Mouse (Mus musculus): Measurements from ENCODE around the gene Alpk1. TPM values are rescaled to one million over a fixed set of nuclear protein-coding genes. Genes with fewer than 3 reads are reported as not detected.

Alpk1 gene
- polyA plus RNA-seq, 1 experiment from 2014 or later = 0.99 TPM

GRCm38 (mm10) chr3:127696541-127696940, 83.8 kb downstream of the Alpk1 start:
- ATAC-seq = 0 out of 2 replicates have a peak, but pooled peaks have one; percentile 35
- Histone ChIP-seq H3K4me2 (ENCODE audit: low read length) (no peak overlapping the region), H3K9me3 (ENCODE audit: control insufficient read depth, low read length) (no peaks in the 10 kb centered on the region), H3K36me3 (ENCODE audit: control insufficient read depth, insufficient read depth) (no peaks in the 10 kb centered on the region), H3K27me3 (replicated peaks; ENCODE audit: control insufficient read depth, insufficient read depth, low read length) (0 out of 2 replicates have a peak, but pooled peaks cover 2% of the 10 kb centered on the region), H3K4me1 (replicated peaks; ENCODE audit: control insufficient read depth, insufficient read depth, low read length) (peaks cover 11% of the 10 kb centered on the region), H3K9ac (replicated peaks; ENCODE audit: low read depth, low read length) (no peak overlapping the region), H3K4me3 (replicated peaks; ENCODE audit: low read length) (no peak overlapping the region), H3K27ac (ENCODE audit: low read length) (no peak overlapping the region)
- WGBS = 26% methylated on average over 11 of the region's 11 CpGs

GRCm38 (mm10) chr3:127694802-127695771, 85.2 kb downstream of the Alpk1 start:
- WGBS = 2% methylated on average over 43 of the region's 43 CpGs
- Histone ChIP-seq H3K27me3 (replicated peaks; ENCODE audit: control insufficient read depth, insufficient read depth, low read length) (0 out of 2 replicates have a peak, but pooled peaks cover 2% of the 10 kb centered on the region), H3K9me3 (ENCODE audit: control insufficient read depth, low read length) (no peaks in the 10 kb centered on the region), H3K36me3 (ENCODE audit: control insufficient read depth, insufficient read depth) (no peaks in the 10 kb centered on the region), H3K9ac (replicated peaks; ENCODE audit: low read depth, low read length) (peak overlapping the region; percentile 72), H3K4me2 (ENCODE audit: low read length) (peak overlapping the region; percentile 81), H3K4me1 (replicated peaks; ENCODE audit: control insufficient read depth, insufficient read depth, low read length) (peaks cover 11% of the 10 kb centered on the region), H3K27ac (ENCODE audit: low read length) (peak overlapping the region; percentile 72), H3K4me3 (replicated peaks; ENCODE audit: low read length) (peak overlapping the region; percentile 44)
- peak; percentile 79 for ATAC-seq

GRCm38 (mm10) chr3:127691230-127691629, 89.1 kb downstream of the Alpk1 start:
- H3K9me3 ChIP-seq (ENCODE audit: control insufficient read depth, low read length) = no peaks in the 10 kb centered on the region
- H3K4me3 ChIP-seq (replicated peaks; ENCODE audit: low read length) = no peak overlapping the region
- 0 out of 2 replicates have a peak, but pooled peaks cover 2% of the 10 kb centered on the region for H3K27me3 ChIP-seq (replicated peaks; ENCODE audit: control insufficient read depth, insufficient read depth, low read length)
- no peak overlapping the region for H3K4me2 ChIP-seq (ENCODE audit: low read length)
- H3K27ac ChIP-seq (ENCODE audit: low read length) = no peak overlapping the region
- ATAC-seq = no peak
- 87% methylated on average over 4 of the region's 4 CpGs for WGBS
- peaks cover 11% of the 10 kb centered on the region for H3K4me1 ChIP-seq (replicated peaks; ENCODE audit: control insufficient read depth, insufficient read depth, low read length)
- H3K9ac ChIP-seq (replicated peaks; ENCODE audit: low read depth, low read length) = no peak overlapping the region
- H3K36me3 ChIP-seq (ENCODE audit: control insufficient read depth, insufficient read depth) = no peaks in the 10 kb centered on the region

- Histone ChIP-seq H3K27ac (ENCODE audit: low read length) (no peak overlapping the region), H3K36me3 (ENCODE audit: control insufficient read depth, insufficient read depth) (no peaks in the 10 kb centered on the region), H3K4me1 (replicated peaks; ENCODE audit: control insufficient read depth, insufficient read depth, low read length) (no peaks in the 10 kb centered on the region), H3K9ac (replicated peaks; ENCODE audit: low read depth, low read length) (no peak overlapping the region), H3K9me3 (ENCODE audit: control insufficient read depth, low read length) (no peaks in the 10 kb centered on the region), H3K4me2 (ENCODE audit: low read length) (no peak overlapping the region), H3K4me3 (replicated peaks; ENCODE audit: low read length) (no peak overlapping the region), H3K27me3 (replicated peaks; ENCODE audit: control insufficient read depth, insufficient read depth, low read length) (no peaks in the 10 kb centered on the region)
- no peak for ATAC-seq
- WGBS = 92% methylated on average over 15 of the region's 15 CpGs
These were observed 100.6 kb downstream of the Alpk1 start for GRCm38 (mm10) chr3:127679703-127680102.

- H3K4me3 ChIP-seq (replicated peaks; ENCODE audit: low read length) = peak overlapping the region; percentile 11
- peak; percentile 28; the same call in 1 of the 2 replicates for ATAC-seq
- peak overlapping the region; percentile 36 for H3K4me2 ChIP-seq (ENCODE audit: low read length)
- 0 out of 2 replicates have a peak overlapping the region, but pooled peaks have one; percentile 29 for H3K9ac ChIP-seq (replicated peaks; ENCODE audit: low read depth, low read length)
- H3K27ac ChIP-seq (ENCODE audit: low read length) = no peak overlapping the region
- no peaks in the 10 kb centered on the region for H3K27me3 ChIP-seq (replicated peaks; ENCODE audit: control insufficient read depth, insufficient read depth, low read length)
- H3K4me1 ChIP-seq (replicated peaks; ENCODE audit: control insufficient read depth, insufficient read depth, low read length) = peaks cover 7% of the 10 kb centered on the region
- whole genome bisulfite sequencing = 12% methylated on average over 22 of the region's 22 CpGs
- H3K36me3 ChIP-seq (ENCODE audit: control insufficient read depth, insufficient read depth) = no peaks in the 10 kb centered on the region
- H3K9me3 ChIP-seq (ENCODE audit: control insufficient read depth, low read length) = no peaks in the 10 kb centered on the region
These were observed 118.4 kb downstream of the Alpk1 start for GRCm38 (mm10) chr3:127661646-127662531.

- Histone ChIP-seq H3K9ac (replicated peaks; ENCODE audit: low read depth, low read length) (no peak overlapping the region), H3K4me3 (replicated peaks; ENCODE audit: low read length) (no peak overlapping the region), H3K4me2 (ENCODE audit: low read length) (no peak overlapping the region), H3K36me3 (ENCODE audit: control insufficient read depth, insufficient read depth) (no peaks in the 10 kb centered on the region), H3K4me1 (replicated peaks; ENCODE audit: control insufficient read depth, insufficient read depth, low read length) (peaks cover 7% of the 10 kb centered on the region), H3K27me3 (replicated peaks; ENCODE audit: control insufficient read depth, insufficient read depth, low read length) (no peaks in the 10 kb centered on the region), H3K9me3 (ENCODE audit: control insufficient read depth, low read length) (no peaks in the 10 kb centered on the region), H3K27ac (ENCODE audit: low read length) (no peak overlapping the region)
- WGBS = 78% methylated on average over 7 of the region's 7 CpGs
- no peak for ATAC-seq
These were observed 119.6 kb downstream of the Alpk1 start for GRCm38 (mm10) chr3:127660712-127661111.

GRCm38 (mm10) chr3:127651742-127652653, 128.3 kb downstream of the Alpk1 start:
- peak; percentile 86 for ATAC-seq
- Histone ChIP-seq H3K27ac (ENCODE audit: low read length) (no peak overlapping the region), H3K36me3 (ENCODE audit: control insufficient read depth, insufficient read depth) (no peaks in the 10 kb centered on the region)

GRCm38 (mm10) chr3:127646156-127646825, 134.0 kb downstream of the Alpk1 start:
- H3K4me1 ChIP-seq (replicated peaks; ENCODE audit: control insufficient read depth, insufficient read depth, low read length) = peaks cover 15% of the 10 kb centered on the region
- ATAC-seq = peak; percentile 83
- WGBS = 19% methylated on average over 18 of the region's 18 CpGs
- H3K36me3 ChIP-seq (ENCODE audit: control insufficient read depth, insufficient read depth) = no peaks in the 10 kb centered on the region
- no peaks in the 10 kb centered on the region for H3K9me3 ChIP-seq (ENCODE audit: control insufficient read depth, low read length)
- H3K27me3 ChIP-seq (replicated peaks; ENCODE audit: control insufficient read depth, insufficient read depth, low read length) = peaks cover 5% of the 10 kb centered on the region; the same call in 1 of the 2 replicates
- H3K4me3 ChIP-seq (replicated peaks; ENCODE audit: low read length) = no peak overlapping the region
- H3K27ac ChIP-seq (ENCODE audit: low read length) = no peak overlapping the region
- H3K9ac ChIP-seq (replicated peaks; ENCODE audit: low read depth, low read length) = no peak overlapping the region
- H3K4me2 ChIP-seq (ENCODE audit: low read length) = peak overlapping the region; percentile 33

More at GRCm38 (mm10) chr3:127651742-127652653, 128.3 kb downstream of the Alpk1 start:
- H3K27me3 ChIP-seq (replicated peaks; ENCODE audit: control insufficient read depth, insufficient read depth, low read length) = no peaks in the 10 kb centered on the region
- H3K9ac ChIP-seq (replicated peaks; ENCODE audit: low read depth, low read length) = no peak overlapping the region
- 13% methylated on average over 7 of the region's 7 CpGs for WGBS
- no peaks in the 10 kb centered on the region for H3K4me1 ChIP-seq (replicated peaks; ENCODE audit: control insufficient read depth, insufficient read depth, low read length)
- H3K4me3 ChIP-seq (replicated peaks; ENCODE audit: low read length) = no peak overlapping the region
- no peak overlapping the region for H3K4me2 ChIP-seq (ENCODE audit: low read length)
- no peaks in the 10 kb centered on the region for H3K9me3 ChIP-seq (ENCODE audit: control insufficient read depth, low read length)

Measured in forebrain, embryonic 16.5 days (tissue).